Mouse (Mus musculus) common myeloid progenitor, adult 5-6 weeks (primary cell): Measurements from ENCODE around the gene Vps13d. TPM values are rescaled to one million over a fixed set of nuclear protein-coding genes. Genes with fewer than 3 reads are reported as not detected.

Experiments used
- ATAC-seq: replicated peaks from 2 replicates; pipeline ENCODE4 v1.8.0; 2016; ENCODE audit warnings: low read depth, mild to moderate bottlenecking, moderate TSS enrichment, inconsistent platforms; ENCODE audit not compliant: poor library complexity, severe bottlenecking
- total RNA-seq: library from RNA; stranded (forward); fragments of 200-1000, 187-1606 nt; gene quantifications from 2 replicates; pipeline ENCODE4 v1.2.3, GENCODE M21; 2017

Vps13d gene
- total RNA-seq, 1 experiment from 2014 or later = 41.7 TPM

GRCm38 (mm10) chr4:144988443-144989206, 206.2 kb downstream of the Vps13d start:
- ATAC-seq = peak; percentile 34; the same call in 1 of the 2 replicates

GRCm38 (mm10) chr4:144986016-144986805, 208.6 kb downstream of the Vps13d start:
- 0 out of 2 replicates have a peak, but pooled peaks have one; percentile 24 for ATAC-seq

- ATAC-seq = no peak
These were observed 210.9 kb downstream of the Vps13d start for GRCm38 (mm10) chr4:144983821-144984371.

- ATAC-seq = no peak
These were observed 211.5 kb downstream of the Vps13d start for GRCm38 (mm10) chr4:144983228-144983744.

- ATAC-seq = peak; percentile 75
These were observed 213.8 kb downstream of the Vps13d start for GRCm38 (mm10) chr4:144980811-144981551.

GRCm38 (mm10) chr4:144980110-144980509, 214.7 kb downstream of the Vps13d start:
- 0 out of 2 replicates have a peak, but pooled peaks have one; percentile 20 for ATAC-seq

GRCm38 (mm10) chr4:144978039-144978438, 216.8 kb downstream of the Vps13d start:
- no peak for ATAC-seq

GRCm38 (mm10) chr4:144977057-144977456, 217.7 kb downstream of the Vps13d start:
- ATAC-seq = no peak

GRCm38 (mm10) chr4:144975505-144975904, 219.3 kb downstream of the Vps13d start:
- no peak for ATAC-seq

GRCm38 (mm10) chr4:144974458-144974857, 220.3 kb downstream of the Vps13d start:
- ATAC-seq = peak; percentile 22; the same call in 1 of the 2 replicates

GRCm38 (mm10) chr4:144972948-144973720, 221.7 kb downstream of the Vps13d start:
- ATAC-seq = no peak

- peak; percentile 78 for ATAC-seq
These were observed 223.8 kb downstream of the Vps13d start for GRCm38 (mm10) chr4:144971048-144971447.

GRCm38 (mm10) chr4:144969030-144969429, 225.8 kb downstream of the Vps13d start:
- ATAC-seq = 0 out of 2 replicates have a peak, but pooled peaks have one; percentile 17

- ATAC-seq = no peak
These were observed 226.4 kb downstream of the Vps13d start for GRCm38 (mm10) chr4:144968371-144968770.

GRCm38 (mm10) chr4:144965255-144965654, 229.6 kb downstream of the Vps13d start:
- no peak for ATAC-seq

GRCm38 (mm10) chr4:144961696-144962095, 233.1 kb downstream of the Vps13d start:
- no peak for ATAC-seq

GRCm38 (mm10) chr4:144961232-144961631, 233.6 kb downstream of the Vps13d start:
- no peak for ATAC-seq

- ATAC-seq = peak; percentile 46
These were observed 234.5 kb downstream of the Vps13d start for GRCm38 (mm10) chr4:144960188-144960904.
